Mouse (Mus musculus): Measurements from ENCODE around the gene Cacna1b.

Cacna1b gene

DNA sequence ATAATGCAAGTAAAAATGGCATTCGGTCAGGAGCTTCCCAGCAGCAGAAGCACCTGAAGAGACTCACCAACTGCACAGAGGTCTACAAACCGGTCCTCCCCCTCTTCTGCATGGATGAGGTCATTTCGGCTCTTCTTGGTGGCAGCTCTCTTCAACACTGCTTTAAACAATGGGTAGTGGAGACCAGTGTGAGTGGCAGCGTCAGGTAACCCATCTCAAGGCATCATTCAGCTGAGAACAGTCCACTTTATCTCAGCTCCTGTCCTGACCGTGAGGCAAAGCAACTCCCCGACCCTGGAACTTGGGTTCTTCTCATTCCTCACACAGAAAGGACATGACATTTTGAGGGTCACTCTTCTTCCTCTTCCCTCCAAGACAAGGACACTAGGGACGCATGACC lies 45.0 kb downstream of the Cacna1b start:
- Histone ChIP-seq H3K27me3 (ENCODE audit: insufficient read depth, low read length) (0 out of 2 replicates have a peak, but pooled peaks cover 8% of the 10 kb centered on the region), H3K4me3 (replicated peaks; ENCODE audit: low read length) (no peak overlapping the region), H3K9me3 (ENCODE audit: low read length) (no peaks in the 10 kb centered on the region), H3K4me1 (replicated peaks; ENCODE audit: low read depth, low read length) (peaks cover 5% of the 10 kb centered on the region; the same call in 1 of the 2 replicates), H3K36me3 (ENCODE audit: insufficient read depth, low read length) (no peaks in the 10 kb centered on the region)
- TF ChIP-seq CTCF (conservative IDR thresholded peaks at IDR 0.05; ENCODE audit: low read length) (no peak), POU5F1 (IDR thresholded peaks at IDR 0.05; ENCODE audit: borderline replicate concordance, low read length) (no peak), NANOG (IDR thresholded peaks at IDR 0.05; ENCODE audit: borderline replicate concordance, low read length) (no peak)

DNA sequence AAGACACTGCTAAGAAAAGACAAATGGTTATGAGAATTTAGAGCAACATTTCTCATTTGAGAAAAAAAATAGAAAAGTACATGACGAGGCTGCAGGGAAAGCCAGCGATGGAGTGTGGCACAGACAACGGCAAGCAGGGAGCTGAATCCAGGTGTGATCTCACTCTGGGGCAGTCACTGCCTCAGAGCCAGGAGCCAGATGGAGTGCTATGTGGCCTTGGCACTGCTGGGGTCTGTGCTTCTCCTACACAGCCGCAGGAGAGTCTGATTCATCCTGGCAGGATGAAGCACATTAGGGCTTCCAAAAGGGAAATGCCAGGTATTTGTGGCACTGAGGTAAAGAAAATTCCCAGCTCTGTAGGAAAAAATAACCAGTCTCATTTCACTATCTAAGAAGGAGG lies 45.5 kb downstream of the Cacna1b start:
- no peaks in the 10 kb centered on the region for H3K9me3 ChIP-seq (ENCODE audit: low read length)
- peaks cover 5% of the 10 kb centered on the region; the same call in 1 of the 2 replicates for H3K4me1 ChIP-seq (replicated peaks; ENCODE audit: low read depth, low read length)
- H3K4me3 ChIP-seq (replicated peaks; ENCODE audit: low read length), result no peak overlapping the region
- no peak for TF ChIP-seq POU5F1 (IDR thresholded peaks at IDR 0.05; ENCODE audit: borderline replicate concordance, low read length)
- no peak for TF ChIP-seq CTCF (conservative IDR thresholded peaks at IDR 0.05; ENCODE audit: low read length)
- TF ChIP-seq NANOG (IDR thresholded peaks at IDR 0.05; ENCODE audit: borderline replicate concordance, low read length), result no peak
- 0 out of 2 replicates have a peak, but pooled peaks cover 8% of the 10 kb centered on the region for H3K27me3 ChIP-seq (ENCODE audit: insufficient read depth, low read length)
- H3K36me3 ChIP-seq (ENCODE audit: insufficient read depth, low read length), result no peaks in the 10 kb centered on the region

- no peak overlapping the region for H3K4me3 ChIP-seq (replicated peaks; ENCODE audit: low read length)
- H3K27me3 ChIP-seq (ENCODE audit: insufficient read depth, low read length), result no peaks in the 10 kb centered on the region
- H3K9me3 ChIP-seq (ENCODE audit: low read length), result no peaks in the 10 kb centered on the region
- no peak for TF ChIP-seq CTCF (conservative IDR thresholded peaks at IDR 0.05; ENCODE audit: low read length)
- TF ChIP-seq POU5F1 (IDR thresholded peaks at IDR 0.05; ENCODE audit: borderline replicate concordance, low read length), result no peak
- no peak for TF ChIP-seq NANOG (IDR thresholded peaks at IDR 0.05; ENCODE audit: borderline replicate concordance, low read length)
- H3K36me3 ChIP-seq (ENCODE audit: insufficient read depth, low read length), result no peaks in the 10 kb centered on the region
- H3K4me1 ChIP-seq (replicated peaks; ENCODE audit: low read depth, low read length), result no peaks in the 10 kb centered on the region
Measured at GRCm38 (mm10) chr2:24705929-24706328, 57.0 kb downstream of the Cacna1b start.

- H3K4me1 ChIP-seq (replicated peaks; ENCODE audit: low read depth, low read length), result no peaks in the 10 kb centered on the region
- no peaks in the 10 kb centered on the region for H3K27me3 ChIP-seq (ENCODE audit: insufficient read depth, low read length)
- no peaks in the 10 kb centered on the region for H3K9me3 ChIP-seq (ENCODE audit: low read length)
- H3K4me3 ChIP-seq (replicated peaks; ENCODE audit: low read length), result no peak overlapping the region
- H3K36me3 ChIP-seq (ENCODE audit: insufficient read depth, low read length), result no peaks in the 10 kb centered on the region
- TF ChIP-seq CTCF (conservative IDR thresholded peaks at IDR 0.05; ENCODE audit: low read length) (0 out of 2 replicates have a peak, but pooled peaks have one; percentile 3), NANOG (IDR thresholded peaks at IDR 0.05; ENCODE audit: borderline replicate concordance, low read length) (no peak)
Measured at GRCm38 (mm10) chr2:24702208-24702957, 60.6 kb downstream of the Cacna1b start.

DNA sequence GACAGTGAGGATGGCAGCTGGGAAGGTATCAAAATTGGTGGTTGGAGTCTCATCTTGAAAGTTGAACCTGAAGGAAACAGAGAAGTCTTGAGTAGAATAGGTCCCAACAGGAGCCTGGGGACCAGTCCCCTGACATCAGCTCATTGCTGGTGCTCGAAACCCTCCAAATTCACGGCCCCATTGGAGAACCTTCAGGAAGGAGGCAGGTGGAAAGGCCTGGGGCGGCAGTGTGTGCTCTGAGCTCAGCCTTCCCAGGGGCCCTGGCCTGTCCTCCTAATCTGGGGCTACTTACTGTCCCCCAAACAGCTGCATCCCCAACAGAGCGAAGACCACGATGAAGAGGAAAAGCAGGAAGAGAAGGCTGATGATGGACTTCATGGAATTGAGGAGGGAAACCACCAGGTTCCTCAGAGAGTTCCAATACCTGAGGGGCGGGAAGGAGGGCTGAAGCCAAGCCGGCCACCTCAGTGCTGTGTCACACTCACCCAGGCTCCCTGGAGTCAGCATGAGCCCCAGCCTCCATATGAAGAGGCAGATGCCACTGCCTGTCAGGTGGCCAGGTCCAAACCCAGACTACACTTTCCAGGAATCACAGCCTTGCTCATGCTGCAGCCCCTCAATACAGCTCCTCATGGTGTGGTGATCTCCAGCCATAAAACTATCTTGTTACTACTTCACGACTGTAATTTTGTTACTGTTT lies 65.5 kb downstream of the Cacna1b start:
- H3K9me3 ChIP-seq (ENCODE audit: low read length), result no peaks in the 10 kb centered on the region
- no peaks in the 10 kb centered on the region for H3K4me1 ChIP-seq (replicated peaks; ENCODE audit: low read depth, low read length)
- no peaks in the 10 kb centered on the region for H3K27me3 ChIP-seq (ENCODE audit: insufficient read depth, low read length)
- no peak for TF ChIP-seq CTCF (conservative IDR thresholded peaks at IDR 0.05; ENCODE audit: low read length)
- TF ChIP-seq POU5F1 (IDR thresholded peaks at IDR 0.05; ENCODE audit: borderline replicate concordance, low read length), result no peak
- no peak for TF ChIP-seq NANOG (IDR thresholded peaks at IDR 0.05; ENCODE audit: borderline replicate concordance, low read length)
- no peaks in the 10 kb centered on the region for H3K36me3 ChIP-seq (ENCODE audit: insufficient read depth, low read length)
- H3K4me3 ChIP-seq (replicated peaks; ENCODE audit: low read length), result no peak overlapping the region

- no peak for TF ChIP-seq NANOG (IDR thresholded peaks at IDR 0.05; ENCODE audit: borderline replicate concordance, low read length)
- TF ChIP-seq POU5F1 (IDR thresholded peaks at IDR 0.05; ENCODE audit: borderline replicate concordance, low read length), result no peak
- no peak for TF ChIP-seq CTCF (conservative IDR thresholded peaks at IDR 0.05; ENCODE audit: low read length)
- H3K9me3 ChIP-seq (ENCODE audit: low read length), result no peaks in the 10 kb centered on the region
- H3K36me3 ChIP-seq (ENCODE audit: insufficient read depth, low read length), result no peaks in the 10 kb centered on the region
- no peaks in the 10 kb centered on the region for H3K4me1 ChIP-seq (replicated peaks; ENCODE audit: low read depth, low read length)
- H3K27me3 ChIP-seq (ENCODE audit: insufficient read depth, low read length), result no peaks in the 10 kb centered on the region
- no peak overlapping the region for H3K4me3 ChIP-seq (replicated peaks; ENCODE audit: low read length)
Measured at GRCm38 (mm10) chr2:24692371-24692770, 70.6 kb downstream of the Cacna1b start.

- TF ChIP-seq NANOG (IDR thresholded peaks at IDR 0.05; ENCODE audit: borderline replicate concordance, low read length), result no peak
- TF ChIP-seq POU5F1 (IDR thresholded peaks at IDR 0.05; ENCODE audit: borderline replicate concordance, low read length), result no peak
- no peak for TF ChIP-seq CTCF (conservative IDR thresholded peaks at IDR 0.05; ENCODE audit: low read length)
- Histone ChIP-seq H3K9me3 (ENCODE audit: low read length) (no peaks in the 10 kb centered on the region), H3K27me3 (ENCODE audit: insufficient read depth, low read length) (no peaks in the 10 kb centered on the region), H3K4me3 (replicated peaks; ENCODE audit: low read length) (no peak overlapping the region), H3K36me3 (ENCODE audit: insufficient read depth, low read length) (no peaks in the 10 kb centered on the region), H3K4me1 (replicated peaks; ENCODE audit: low read depth, low read length) (no peaks in the 10 kb centered on the region)
Measured at GRCm38 (mm10) chr2:24690356-24690755, 72.6 kb downstream of the Cacna1b start.

DNA sequence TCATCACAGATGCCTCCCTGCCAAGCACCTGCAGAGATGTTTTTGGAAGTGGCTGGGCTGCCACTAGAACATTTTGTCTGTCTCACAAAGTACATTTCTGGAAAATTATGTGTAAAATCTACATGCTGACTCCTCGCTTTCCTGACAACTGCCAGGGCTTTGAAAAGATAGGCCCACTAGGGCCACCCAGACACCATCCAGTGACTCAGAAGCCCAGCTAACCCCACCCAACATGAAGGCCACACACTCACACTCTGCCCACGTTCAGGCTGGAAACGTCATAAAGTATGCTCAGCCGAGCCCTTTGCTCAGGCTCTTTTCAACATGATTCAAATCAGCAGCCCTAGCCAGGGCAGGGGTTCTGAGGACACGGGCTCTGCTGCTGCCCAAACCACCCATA lies 77.6 kb downstream of the Cacna1b start:
- Histone ChIP-seq H3K4me3 (replicated peaks; ENCODE audit: low read length) (no peak overlapping the region), H3K4me1 (replicated peaks; ENCODE audit: low read depth, low read length) (no peaks in the 10 kb centered on the region), H3K36me3 (ENCODE audit: insufficient read depth, low read length) (no peaks in the 10 kb centered on the region), H3K27me3 (ENCODE audit: insufficient read depth, low read length) (peaks cover 21% of the 10 kb centered on the region), H3K9me3 (ENCODE audit: low read length) (no peaks in the 10 kb centered on the region)
- TF ChIP-seq CTCF (conservative IDR thresholded peaks at IDR 0.05; ENCODE audit: low read length) (no peak), NANOG (IDR thresholded peaks at IDR 0.05; ENCODE audit: borderline replicate concordance, low read length) (no peak), POU5F1 (IDR thresholded peaks at IDR 0.05; ENCODE audit: borderline replicate concordance, low read length) (no peak)

Data from E14TG2a.4 (cell line).